Mouse (Mus musculus): ENCODE data around the gene Hic1.

The Hic1 gene

GRCm38 (mm10) chr11:75167643-75168589, 1.4 kb downstream of the Hic1 start:
- peak in 1 of 2 experiments; percentile 30 for DNase-seq (ENCODE audit: low spot score in 2 of 2)

GRCm38 (mm10) chr11:75166861-75167642, 2.3 kb downstream of the Hic1 start:
- DNase-seq (ENCODE audit: low spot score in 2 of 2): peak in 1 of 2 experiments; percentile 36

GRCm38 (mm10) chr11:75166193-75166842, 3.0 kb downstream of the Hic1 start:
- no peak for DNase-seq (ENCODE audit: low spot score in 2 of 2)

GRCm38 (mm10) chr11:75165441-75166192, 3.7 kb downstream of the Hic1 start:
- peak; percentile 74 to 80 for DNase-seq (ENCODE audit: low spot score in 2 of 2)

GRCm38 (mm10) chr11:75164750-75165149, 4.6 kb downstream of the Hic1 start:
- peak in 1 of 2 experiments; percentile 29 for DNase-seq (ENCODE audit: low spot score in 2 of 2)

GRCm38 (mm10) chr11:75164051-75164450, 5.3 kb downstream of the Hic1 start:
- no peak for DNase-seq (ENCODE audit: low spot score in 2 of 2)

GRCm38 (mm10) chr11:75163379-75163778, 5.9 kb downstream of the Hic1 start:
- no peak for DNase-seq (ENCODE audit: low spot score in 2 of 2)

GRCm38 (mm10) chr11:75162591-75163080, 6.7 kb downstream of the Hic1 start:
- DNase-seq (ENCODE audit: low spot score in 2 of 2): no peak

- DNase-seq (ENCODE audit: low spot score in 2 of 2): no peak
Measured at GRCm38 (mm10) chr11:75161417-75162008, 7.8 kb downstream of the Hic1 start.

- DNase-seq (ENCODE audit: low spot score in 2 of 2): no peak
Measured at GRCm38 (mm10) chr11:75160954-75161353, 8.4 kb downstream of the Hic1 start.

- DNase-seq (ENCODE audit: low spot score in 2 of 2): peak in 1 of 2 experiments; percentile 32
Measured at GRCm38 (mm10) chr11:75159564-75159963, 9.8 kb downstream of the Hic1 start.

GRCm38 (mm10) chr11:75158432-75158831, 10.9 kb downstream of the Hic1 start:
- no peak for DNase-seq (ENCODE audit: low spot score in 2 of 2)

- DNase-seq (ENCODE audit: low spot score in 2 of 2): no peak
Measured at GRCm38 (mm10) chr11:75157901-75158300, 11.4 kb downstream of the Hic1 start.

- no peak for DNase-seq (ENCODE audit: low spot score in 2 of 2)
Measured at GRCm38 (mm10) chr11:75157037-75157436, 12.3 kb downstream of the Hic1 start.

GRCm38 (mm10) chr11:75156416-75156815, 12.9 kb downstream of the Hic1 start:
- DNase-seq (ENCODE audit: low spot score in 2 of 2): no peak

GRCm38 (mm10) chr11:75155985-75156384, 13.3 kb downstream of the Hic1 start:
- DNase-seq (ENCODE audit: low spot score in 2 of 2): no peak

- DNase-seq (ENCODE audit: low spot score in 2 of 2): peak; percentile 63 to 80
Measured at GRCm38 (mm10) chr11:75154053-75154585, 15.2 kb downstream of the Hic1 start.

- DNase-seq (ENCODE audit: low spot score in 2 of 2): peak; percentile 44 to 58
Measured at GRCm38 (mm10) chr11:75152603-75153557, 16.4 kb downstream of the Hic1 start.

- DNase-seq (ENCODE audit: low spot score in 2 of 2): no peak
Measured at GRCm38 (mm10) chr11:75150346-75150745, 19.0 kb downstream of the Hic1 start.

All from natural killer cell, adult 2 months (primary cell).